ENCODE assay signal across 22 mouse cellular contexts in genomic region chr7:99971926-99972325, GRCm38 (mm10). TPM values are rescaled to one million over a fixed set of nuclear protein-coding genes. Genes with fewer than 3 reads are reported as not detected.
DNase-seq lines count a peak whose midpoint lies in the region; ATAC-seq and TF ChIP-seq lines count a peak whose summit lies in the region.
"Had no signal": no experiment of that assay in that cellular context is flagged by ENCODE, and none has a peak within 500 bp of the region (broad histone marks: within the 10 kb centered on the region; RNA-seq: fewer than 3 reads in every experiment).

No protein-coding gene starts in this region.

- H3K36me3 ChIP-seq in kidney, embryonic 14.5 days (ENCODE audit: control insufficient read depth, insufficient read depth, low read length), result no peaks in the 10 kb centered on the region
- no peaks in the 10 kb centered on the region for H3K36me3 ChIP-seq in neural tube, embryonic 14.5 days (ENCODE audit: control insufficient read depth, insufficient read depth, low read length)
- no peaks in the 10 kb centered on the region for H3K36me3 ChIP-seq in neural tube, embryonic 15.5 days
- no peaks in the 10 kb centered on the region for H3K36me3 ChIP-seq in lung, postnatal 0 days (ENCODE audit: insufficient read depth, low read length)
- H3K36me3 ChIP-seq: limb, embryonic 15.5 days; midbrain, embryonic 15.5 days had no signal

- no peak overlapping the region for H3K27ac ChIP-seq in kidney, embryonic 14.5 days (ENCODE audit: low read depth, low read length)
- H3K27ac ChIP-seq in neural tube, embryonic 14.5 days (ENCODE audit: low read depth, low read length), result no peak overlapping the region
- H3K27ac ChIP-seq in neural tube, embryonic 15.5 days (replicated peaks), result no peak overlapping the region
- no peak overlapping the region for H3K27ac ChIP-seq in lung, postnatal 0 days (ENCODE audit: low read length)
- H3K27ac ChIP-seq: forebrain, embryonic 13.5 days; heart, embryonic 10.5 days; limb, embryonic 15.5 days; midbrain, embryonic 15.5 days had no signal

- no peak for TF ChIP-seq EP300 in lung, postnatal 0 days (IDR thresholded peaks at IDR 0.05)

- no peaks in the 10 kb centered on the region for H3K27me3 ChIP-seq in kidney, embryonic 14.5 days (ENCODE audit: control insufficient read depth, insufficient read depth, low read length)
- H3K27me3 ChIP-seq in neural tube, embryonic 14.5 days (ENCODE audit: control insufficient read depth, insufficient read depth, low read length), result no peaks in the 10 kb centered on the region
- no peaks in the 10 kb centered on the region for H3K27me3 ChIP-seq in neural tube, embryonic 15.5 days (replicated peaks)
- H3K27me3 ChIP-seq in lung, postnatal 0 days (replicated peaks; ENCODE audit: insufficient read depth, low read length), result no peaks in the 10 kb centered on the region
- H3K27me3 ChIP-seq: CH12.LX; forebrain, embryonic 13.5 days; limb, embryonic 15.5 days; midbrain, embryonic 15.5 days had no signal

- no peak overlapping the region for H3K9ac ChIP-seq in kidney, embryonic 14.5 days (ENCODE audit: low read depth, low read length)
- no peak overlapping the region for H3K9ac ChIP-seq in neural tube, embryonic 14.5 days (replicated peaks; ENCODE audit: low read depth, low read length)
- no peak overlapping the region for H3K9ac ChIP-seq in neural tube, embryonic 15.5 days (replicated peaks)
- no peak overlapping the region for H3K9ac ChIP-seq in lung, postnatal 0 days (replicated peaks; ENCODE audit: low read depth)
- H3K9ac ChIP-seq: forebrain, embryonic 13.5 days; limb, embryonic 15.5 days; midbrain, embryonic 15.5 days had no signal

- peak; percentile 62 for DNase-seq in kidney, adult 11 months
- DNase-seq in kidney, postnatal 36 days, result peak; percentile 47 to 81
- no peak for DNase-seq in lung, postnatal 0 days (ENCODE audit: low spot score)
- no peak for DNase-seq in gastrocnemius, postnatal 36 days
- DNase-seq: adrenal gland, postnatal 36 days; cerebellum, adult 11-12 months; cerebellum, postnatal 14 days; gastrocnemius, postnatal 25 days; lung, postnatal 10 days; right cerebral cortex, postnatal 4 days; thymus, adult 2 months had no signal

- no peak for ATAC-seq in kidney, embryonic 14.5 days (ENCODE audit: low FRiP score, low TSS enrichment)
- ATAC-seq in neural tube, embryonic 14.5 days (ENCODE audit: low read depth), result peak; percentile 29; the same call in 1 of the 2 replicates
- ATAC-seq in neural tube, embryonic 15.5 days (ENCODE audit: low FRiP score), result no peak
- no peak for ATAC-seq in lung, postnatal 0 days
- ATAC-seq: forebrain, embryonic 13.5 days; midbrain, embryonic 15.5 days had no signal

- WGBS in kidney, embryonic 14.5 days, result 53% methylated on average over 2 of the region's 2 CpGs
- WGBS in neural tube, embryonic 14.5 days, result 50% methylated on average over 2 of the region's 2 CpGs
- 45% methylated on average over 2 of the region's 2 CpGs for WGBS in neural tube, embryonic 15.5 days
- 70% methylated on average over 2 of the region's 2 CpGs for WGBS in lung, postnatal 0 days

- no peak overlapping the region for H3K4me3 ChIP-seq in kidney, embryonic 14.5 days (ENCODE audit: low read length)
- H3K4me3 ChIP-seq in neural tube, embryonic 14.5 days (ENCODE audit: low read depth, low read length), result no peak overlapping the region
- no peak overlapping the region for H3K4me3 ChIP-seq in neural tube, embryonic 15.5 days (replicated peaks)
- H3K4me3 ChIP-seq in lung, postnatal 0 days (ENCODE audit: low read depth, low read length), result no peak overlapping the region
- H3K4me3 ChIP-seq: forebrain, embryonic 13.5 days; heart, embryonic 10.5 days; limb, embryonic 15.5 days; midbrain, embryonic 15.5 days had no signal

- H3K4me2 ChIP-seq in kidney, embryonic 14.5 days (replicated peaks; ENCODE audit: low read depth, low read length), result no peak overlapping the region
- H3K4me2 ChIP-seq in neural tube, embryonic 14.5 days (ENCODE audit: low read depth, low read length), result no peak overlapping the region
- no peak overlapping the region for H3K4me2 ChIP-seq in neural tube, embryonic 15.5 days
- no peak overlapping the region for H3K4me2 ChIP-seq in lung, postnatal 0 days (replicated peaks; ENCODE audit: low read depth, low read length)
- H3K4me2 ChIP-seq: forebrain, embryonic 13.5 days; limb, embryonic 15.5 days; midbrain, embryonic 15.5 days had no signal

- intact Hi-C loops in gastrocnemius, postnatal 36 days (cut with DNase I), result no loop called here

- peaks cover 17% of the 10 kb centered on the region; the same call in 1 of the 2 replicates for H3K4me1 ChIP-seq in kidney, embryonic 14.5 days (ENCODE audit: control insufficient read depth, insufficient read depth, low read length)
- peaks cover 28% of the 10 kb centered on the region; the same call in 1 of the 2 replicates for H3K4me1 ChIP-seq in neural tube, embryonic 14.5 days (ENCODE audit: control insufficient read depth, insufficient read depth, low read length)
- H3K4me1 ChIP-seq in neural tube, embryonic 15.5 days, result peaks cover 56% of the 10 kb centered on the region
- peaks cover 5% of the 10 kb centered on the region; the same call in 1 of the 2 replicates for H3K4me1 ChIP-seq in lung, postnatal 0 days (ENCODE audit: insufficient read depth, low read depth, low read length)

- H3K9me3 ChIP-seq in kidney, embryonic 14.5 days (ENCODE audit: control insufficient read depth, low read length), result no peaks in the 10 kb centered on the region
- no peaks in the 10 kb centered on the region for H3K9me3 ChIP-seq in neural tube, embryonic 14.5 days (ENCODE audit: control insufficient read depth, low read length)
- H3K9me3 ChIP-seq in neural tube, embryonic 15.5 days (replicated peaks), result no peaks in the 10 kb centered on the region
- no peaks in the 10 kb centered on the region for H3K9me3 ChIP-seq in lung, postnatal 0 days (ENCODE audit: low read length)
- H3K9me3 ChIP-seq: forebrain, embryonic 13.5 days; heart, embryonic 10.5 days; limb, embryonic 15.5 days; midbrain, embryonic 15.5 days had no signal

- no peak for TF ChIP-seq CTCF in lung, postnatal 0 days (IDR thresholded peaks at IDR 0.05)

RNA-seq across cellular contexts. Expression of gene Rnf169, which starts 8.3 kb away (rescaled TPM):
- 7.3 and 8.2 TPM in 2 replicates for polyA plus RNA-seq in kidney, embryonic 14.5 days (2014; fragmentation: Nextera tagmentation; extraction: Ambion mirVana)
- polyA plus RNA-seq in neural tube, embryonic 14.5 days (2014; fragmentation: Nextera tagmentation; extraction: Ambion mirVana), result 6.2 and 7.2 TPM in 2 replicates
- polyA plus RNA-seq in neural tube, embryonic 15.5 days (2015; fragmentation: Nextera tagmentation; extraction: Ambion mirVana), result 4.2 and 4.6 TPM in 2 replicates
- 3.8 and 4.2 TPM in 2 replicates for polyA plus RNA-seq in lung, postnatal 0 days (2015; fragmentation: Nextera tagmentation; extraction: Ambion mirVana)
- total RNA-seq in gastrocnemius, postnatal 36 days (2021), result 1 to 10 TPM; 4.2 to 6.3 TPM

RNA-seq across cellular contexts. Expression of gene Chrdl2, which starts 34.0 kb away (rescaled TPM):
- polyA plus RNA-seq in kidney, embryonic 14.5 days (2014; fragmentation: Nextera tagmentation; extraction: Ambion mirVana), result 0.32 and 0.84 TPM in 2 replicates
- 0.54 and 0.72 TPM in 2 replicates for polyA plus RNA-seq in neural tube, embryonic 14.5 days (2014; fragmentation: Nextera tagmentation; extraction: Ambion mirVana)
- 0.28 and 0.37 TPM in 2 replicates for polyA plus RNA-seq in neural tube, embryonic 15.5 days (2015; fragmentation: Nextera tagmentation; extraction: Ambion mirVana)
- 0.11 TPM in 1 of 2 replicates, not detected in the other for polyA plus RNA-seq in lung, postnatal 0 days (2015; fragmentation: Nextera tagmentation; extraction: Ambion mirVana)
- total RNA-seq in gastrocnemius, postnatal 36 days (2021), result 1 to 10 TPM; 2.3 to 2.4 TPM
- total RNA-seq: adrenal gland, postnatal 36 days; CH12.LX; megakaryocyte progenitor cell, adult 5-6 weeks; MEL had no signal
- polyA plus RNA-seq: forebrain, embryonic 13.5 days; hindbrain, embryonic 11.5 days; midbrain, embryonic 15.5 days had no signal

Comparison
In these comparisons a context has a peak if more than half of its experiments do, and no peak if none do; other contexts are left out.
1. DNase-seq: peak in kidney, adult 11 months (single experiment) and kidney, postnatal 36 days (2 of 2); none in lung, postnatal 0 days (single experiment) and gastrocnemius, postnatal 36 days (0 of 2).